Mouse (Mus musculus): ENCODE results near the gene Mfsd11. TPM values are rescaled to one million over a fixed set of nuclear protein-coding genes. Genes with fewer than 3 reads are reported as not detected.

Gene Mfsd11
- total and polyA plus RNA-seq, 3 experiments: 25.4 to 25.7 TPM; not detected in 1

GRCm38 (mm10) chr11:116816769-116817168 lies 35.5 kb upstream of the Mfsd11 start:
- DNase-seq (ENCODE audit: low read depth, low spot score): no peak
- H3K79me2 ChIP-seq (ENCODE audit: control insufficient read depth, insufficient read depth, low read length, poor library complexity): no peaks in the 10 kb centered on the region
- no peak overlapping the region for H3K4me3 ChIP-seq (ENCODE audit: control insufficient read depth in 1 of 2, insufficient read depth in 1 of 2, low read depth in 2 of 2, low read length in 2 of 2)
- no peaks in the 10 kb centered on the region for H3K4me1 ChIP-seq (ENCODE audit: control insufficient read depth in 1 of 2, insufficient read depth in 2 of 2, low read length in 2 of 2)
- TF ChIP-seq ZKSCAN1 (IDR thresholded peaks at IDR 0.05; ENCODE audit: low read depth, low read length): no peak
- no peak for TF ChIP-seq ZMIZ1 (IDR thresholded peaks at IDR 0.05; ENCODE audit: low read depth, low read length)
- TF ChIP-seq MAZ (IDR thresholded peaks at IDR 0.05; ENCODE audit: low read depth, low read length): no peak
- TF ChIP-seq POLR2AphosphoS2 (IDR thresholded peaks at IDR 0.05; ENCODE audit: low read length): no peak
- TF ChIP-seq NELFE (IDR thresholded peaks at IDR 0.05; ENCODE audit: low read depth, low read length): no peak
- no peak for TF ChIP-seq POLR2AphosphoS5 (IDR thresholded peaks at IDR 0.05; ENCODE audit: borderline replicate concordance, low read depth, low read length)
- TF ChIP-seq GABPA (IDR thresholded peaks at IDR 0.05; ENCODE audit: low read depth, low read length): no peak
- TF ChIP-seq USF2 (IDR thresholded peaks at IDR 0.05; ENCODE audit: borderline replicate concordance in 1 of 2, insufficient read depth in 1 of 2, low read depth in 1 of 2, low read length in 2 of 2): no peak
- no peak for TF ChIP-seq E2F4 (IDR thresholded peaks at IDR 0.05; ENCODE audit: borderline replicate concordance, low read depth, low read length)
- TF ChIP-seq NRF1 (IDR thresholded peaks at IDR 0.05; ENCODE audit: insufficient read depth, low read depth, low read length, poor library complexity, severe bottlenecking): no peak
- no peak for TF ChIP-seq SMC3 (IDR thresholded peaks at IDR 0.05; ENCODE audit: low read depth, low read length)
- no peak for TF ChIP-seq MXI1 (IDR thresholded peaks at IDR 0.05; ENCODE audit: low read depth, low read length)
- no peak for TF ChIP-seq CHD2 (IDR thresholded peaks at IDR 0.05; ENCODE audit: low read length)
- TF ChIP-seq USF1 (IDR thresholded peaks at IDR 0.05; ENCODE audit: low read depth, low read length): no peak
- TF ChIP-seq ZNF384 (IDR thresholded peaks at IDR 0.05; ENCODE audit: low read depth, low read length): no peak
- TF ChIP-seq MYC (IDR thresholded peaks at IDR 0.05; ENCODE audit: low read depth, low read length): no peak
- TF ChIP-seq ELF1 (IDR thresholded peaks at IDR 0.05; ENCODE audit: low read depth, low read length): no peak
- no peak overlapping the region for H3K9ac ChIP-seq (ENCODE audit: control insufficient read depth, low read depth, low read length, poor library complexity, severe bottlenecking)
- H3K27me3 ChIP-seq (ENCODE audit: control insufficient read depth in 1 of 2, insufficient read depth in 2 of 2, low read length in 2 of 2): no peaks in the 10 kb centered on the region
- no peak overlapping the region for H3K27ac ChIP-seq (ENCODE audit: control insufficient read depth, low read depth, low read length)
- H3K9me3 ChIP-seq (replicated peaks; ENCODE audit: insufficient read depth, low read length): no peaks in the 10 kb centered on the region
- no peaks in the 10 kb centered on the region for H3K36me3 ChIP-seq (ENCODE audit: control insufficient read depth in 1 of 2, insufficient read depth in 2 of 2, low read length in 2 of 2)

- Histone ChIP-seq H3K27me3 (ENCODE audit: control insufficient read depth in 1 of 2, insufficient read depth in 2 of 2, low read length in 2 of 2) (no peaks in the 10 kb centered on the region; a peak in 1 of 4 replicates), H3K4me1 (ENCODE audit: control insufficient read depth in 1 of 2, insufficient read depth in 2 of 2, low read length in 2 of 2) (no peaks in the 10 kb centered on the region), H3K9me3 (replicated peaks; ENCODE audit: insufficient read depth, low read length) (no peaks in the 10 kb centered on the region), H3K27ac (ENCODE audit: control insufficient read depth, low read depth, low read length) (no peak overlapping the region), H3K4me3 (ENCODE audit: control insufficient read depth in 1 of 2, insufficient read depth in 1 of 2, low read depth in 2 of 2, low read length in 2 of 2) (no peak overlapping the region), H3K79me2 (ENCODE audit: control insufficient read depth, insufficient read depth, low read length, poor library complexity) (no peaks in the 10 kb centered on the region), H3K9ac (ENCODE audit: control insufficient read depth, low read depth, low read length, poor library complexity, severe bottlenecking) (no peak overlapping the region), H3K36me3 (ENCODE audit: control insufficient read depth in 1 of 2, insufficient read depth in 2 of 2, low read length in 2 of 2) (no peaks in the 10 kb centered on the region)
- no peak for DNase-seq (ENCODE audit: low read depth, low spot score)
- TF ChIP-seq USF2 (IDR thresholded peaks at IDR 0.05; ENCODE audit: borderline replicate concordance in 1 of 2, insufficient read depth in 1 of 2, low read depth in 1 of 2, low read length in 2 of 2) (no peak), E2F4 (IDR thresholded peaks at IDR 0.05; ENCODE audit: borderline replicate concordance, low read depth, low read length) (no peak), HCFC1 (IDR thresholded peaks at IDR 0.05; ENCODE audit: low read depth, low read length) (no peak), ZKSCAN1 (IDR thresholded peaks at IDR 0.05; ENCODE audit: low read depth, low read length) (no peak), TAL1 (IDR thresholded peaks at IDR 0.05; ENCODE audit: low read length) (no peak), USF1 (IDR thresholded peaks at IDR 0.05; ENCODE audit: low read depth, low read length) (no peak), MXI1 (IDR thresholded peaks at IDR 0.05; ENCODE audit: low read depth, low read length) (no peak)
Measured at GRCm38 (mm10) chr11:116817567-116817966, 34.7 kb upstream of the Mfsd11 start.
